Mouse (Mus musculus) erythroblast, embryonic 14.5 days (primary cell): ENCODE data around the gene Plb1.

ENCODE experiments used
- GATA1 ChIP-seq: IDR thresholded peaks from 2 replicates; pipeline ENCODE4 v1.6.1; 2012; ENCODE audit warnings: low read length, inconsistent platforms, mixed read lengths
- TAL1 ChIP-seq: IDR thresholded peaks from 3 replicates; pipeline ENCODE4 v1.6.1; 2012; ENCODE audit warnings: low read length, inconsistent platforms, mixed read lengths

DNA sequence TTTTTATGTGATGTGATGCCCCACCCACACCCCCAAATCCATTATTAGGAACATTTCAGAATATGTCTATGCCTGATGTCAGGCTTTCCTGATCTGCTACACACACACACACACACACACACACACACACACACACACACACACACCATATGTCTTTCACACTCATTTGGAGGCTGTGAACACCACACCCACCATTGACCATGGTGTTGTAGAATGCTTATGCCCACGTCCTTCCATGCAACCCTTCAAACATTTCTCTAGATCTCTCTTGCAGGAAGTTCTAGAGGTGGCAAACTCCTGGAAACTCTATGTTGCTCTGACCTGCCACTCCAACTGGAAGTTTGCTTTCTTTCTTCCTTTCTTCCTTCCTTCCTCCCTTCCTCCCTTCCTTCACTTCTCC is 77.2 kb downstream of the Plb1 start:
- TF ChIP-seq GATA1 (no peak), TAL1 (no peak)
